Mouse (Mus musculus) spleen, adult 2 months (tissue): Measurements from ENCODE around the gene Sox10. TPM values are rescaled to one million over a fixed set of nuclear protein-coding genes. Genes with fewer than 3 reads are reported as not detected.

Experiments
- DNase-seq, 2 experiments: peaks; one replicate each; pipeline versions ENCODE4 v3.0.0 to v3.0.0-alpha.2; 2012 to 2021; ENCODE audit warnings: low spot score in 2 of 2, low read depth in 1 of 2
- H3K27ac ChIP-seq: fragments of 200-500 bp; 2 replicates; pipeline ENCODE4 v1.5.1; 2012; ENCODE audit warnings: low read length, inconsistent platforms; ENCODE audit not compliant: insufficient read depth
- H3K27me3 ChIP-seq: fragments of 200-500 bp; 2 replicates; pipeline ENCODE4 v1.6.1; 2012; ENCODE audit warnings: mild to moderate bottlenecking, moderate library complexity, low read length, inconsistent platforms; ENCODE audit not compliant: control insufficient read depth, insufficient read depth
- H3K36me3 ChIP-seq: fragments of 200-500 bp; 2 replicates; pipeline ENCODE4 v1.6.1; 2012; ENCODE audit warnings: mild to moderate bottlenecking, low read length, inconsistent platforms; ENCODE audit not compliant: control insufficient read depth, insufficient read depth
- H3K4me1 ChIP-seq: fragments of 200-500 bp; 2 replicates; pipeline ENCODE4 v1.6.1; 2011; ENCODE audit warnings: inconsistent platforms; ENCODE audit not compliant: control insufficient read depth, insufficient read depth, insufficient read length
- H3K4me3 ChIP-seq: fragments of 200-500 bp; 2 replicates; pipeline ENCODE4 v1.5.1; 2011; ENCODE audit warnings: mild to moderate bottlenecking, inconsistent platforms; ENCODE audit not compliant: insufficient read depth, insufficient read length; ENCODE audit errors: extremely low read depth
- CTCF ChIP-seq: fragments of 200-500 bp; IDR thresholded peaks from 2 replicates; pipeline ENCODE4 v1.5.1; 2011; ENCODE audit warnings: mild to moderate bottlenecking, inconsistent platforms; ENCODE audit not compliant: insufficient read depth, insufficient read length, insufficient replicate concordance; ENCODE audit errors: extremely low read depth
- POLR2A ChIP-seq: fragments of 200-500 bp; IDR thresholded peaks from 2 replicates; pipeline ENCODE4 v1.6.1; 2011; ENCODE audit warnings: low read depth, low read length, inconsistent platforms
- WGBS: fragments of 180-500 bp; shearing (Covaris S2); methylation state at CpG from one replicate; pipeline ENCODE4 v1.1.7; 2018; 5-methylcytosine and 5-hydroxymethylcytosine counted together
- polyA plus RNA-seq: library from polyadenylated mRNA; depleted of rRNA; stranded (reverse); fragments of >200 nt; gene quantifications from 2 replicates; pipeline ENCODE4 v1.2.3, GENCODE M21; 2012

The Sox10 gene
- polyA plus RNA-seq, 1 experiment, result 2.0 TPM

DNA sequence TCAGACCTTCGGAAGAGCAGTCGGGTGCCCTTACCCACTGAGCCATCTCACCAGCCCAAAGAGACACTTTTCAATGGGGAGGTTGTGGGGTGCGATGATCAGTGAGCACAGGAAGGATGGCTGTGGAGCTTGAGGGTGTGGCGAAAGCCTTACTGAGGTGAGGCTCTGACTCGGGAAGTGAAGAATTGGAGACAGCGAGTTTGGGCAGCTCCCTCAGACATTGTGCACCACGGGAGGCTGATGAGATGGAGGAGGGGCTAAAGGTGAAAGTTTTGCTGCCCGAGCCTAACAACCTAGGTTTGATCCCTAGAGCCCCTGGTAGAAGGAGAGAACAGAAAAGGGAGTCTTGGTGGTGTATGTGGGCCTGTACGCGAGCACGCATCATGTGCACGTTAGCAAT lies 21.7 kb downstream of the Sox10 start:
- no peaks in the 10 kb centered on the region for H3K4me1 ChIP-seq
- no peak for DNase-seq
- no peak overlapping the region for H3K4me3 ChIP-seq
- no peak for TF ChIP-seq POLR2A
- no peak for TF ChIP-seq CTCF
- H3K36me3 ChIP-seq, result peaks cover 18% of the 10 kb centered on the region
- 86% methylated on average over 12 of the region's 12 CpGs for WGBS
- H3K27me3 ChIP-seq, result no peaks in the 10 kb centered on the region
- no peak overlapping the region for H3K27ac ChIP-seq

DNA sequence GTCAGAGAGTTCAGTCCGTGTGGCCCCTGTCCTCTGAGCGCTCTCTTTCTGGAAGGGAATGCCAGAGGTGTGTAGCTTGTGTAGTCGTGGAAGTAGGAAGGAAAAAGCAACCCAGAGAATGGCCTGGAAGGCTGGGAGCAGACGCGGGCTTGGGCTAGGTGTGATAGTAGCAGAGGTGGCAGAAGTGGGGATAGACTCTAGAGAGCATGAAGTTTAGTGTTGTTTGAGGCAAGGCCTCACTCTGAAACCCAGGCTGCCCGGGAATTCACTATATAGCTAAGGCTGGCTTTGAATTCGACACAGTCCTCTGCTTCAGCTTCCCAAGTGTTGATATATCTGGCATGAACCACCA lies 23.5 kb downstream of the Sox10 start:
- peaks cover 10% of the 10 kb centered on the region for H3K36me3 ChIP-seq
- H3K4me1 ChIP-seq, result no peaks in the 10 kb centered on the region
- no peak overlapping the region for H3K27ac ChIP-seq
- H3K4me3 ChIP-seq, result peak overlapping the region; percentile 97
- WGBS, result under 1% methylated on average over 7 of the region's 7 CpGs
- TF ChIP-seq CTCF (no peak), POLR2A (no peak)
- DNase-seq, result no peak
- H3K27me3 ChIP-seq, result no peaks in the 10 kb centered on the region

DNA sequence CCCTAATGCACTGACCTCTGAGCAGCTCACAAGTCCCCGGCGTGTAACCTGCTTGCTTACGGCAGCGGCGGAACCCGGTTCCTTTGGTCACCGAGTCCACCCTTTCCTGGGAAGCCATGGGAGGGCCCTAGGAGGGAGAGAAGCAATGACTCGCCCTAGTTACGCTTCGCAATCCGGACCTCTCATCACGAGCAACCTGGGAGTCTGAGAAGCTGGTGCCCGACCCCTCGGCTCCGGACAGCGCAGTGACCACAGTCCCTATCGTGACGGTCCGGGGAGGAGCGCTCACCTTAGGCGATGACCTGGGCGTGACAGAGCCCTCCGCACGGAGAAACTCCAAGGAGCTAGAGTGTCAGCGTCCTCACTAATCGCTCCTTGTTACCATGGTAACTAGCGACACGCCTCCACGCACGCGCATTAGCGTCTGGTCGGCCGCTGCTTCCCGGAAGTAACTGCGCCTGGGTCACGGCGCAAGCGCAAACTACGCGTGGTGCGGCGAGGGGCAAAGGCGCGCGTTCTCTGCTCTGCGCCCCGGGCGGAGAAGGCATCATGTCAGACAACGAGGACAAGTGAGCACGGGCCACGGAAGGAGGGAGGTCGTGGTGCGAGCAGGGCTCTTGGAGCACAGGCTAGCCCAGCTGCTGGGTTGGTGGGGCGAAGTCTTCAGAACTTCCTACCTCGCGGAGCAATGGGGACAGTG lies 24.0 kb downstream of the Sox10 start, which contains the start of the genes Polr2f and 1700088E04Rik:
Polr2f (plus strand) TSS at position 144 of the 700 bp plus-strand sequence.
1700088E04Rik (minus strand) TSS at position 388 of the 700 bp plus-strand sequence.
- Histone ChIP-seq H3K4me1 (no peaks in the 10 kb centered on the region), H3K4me3 (peak within 1 kb of the TSS; percentile 97), H3K27me3 (no peaks in the 10 kb centered on the region), H3K36me3 (peaks cover 6% of the 10 kb centered on the region), H3K27ac (no peak within 1 kb of the TSS)
- TF ChIP-seq POLR2A (peak; percentile 86), CTCF (no peak)
- DNase-seq, result peak; percentile 80 to 92
- under 1% methylated on average over 57 of the region's 57 CpGs for WGBS

DNA sequence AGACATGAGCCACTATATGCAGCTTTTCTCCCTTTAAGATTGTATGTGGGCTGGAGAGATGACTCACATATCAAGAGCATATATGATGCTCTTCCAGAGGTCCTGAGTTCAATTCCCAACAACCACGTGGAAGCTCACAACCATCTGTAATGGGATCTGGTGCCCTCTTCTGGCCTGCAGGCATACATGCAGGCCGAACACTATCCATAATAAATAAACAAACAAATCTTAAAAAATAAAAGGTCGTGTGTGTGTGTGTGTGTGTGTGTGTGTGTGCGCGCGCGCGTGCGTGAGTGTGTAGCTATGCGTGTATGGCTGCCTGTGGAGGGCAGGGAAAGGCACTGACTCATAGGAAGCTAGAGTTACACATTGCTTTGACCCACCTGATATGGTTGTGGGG lies 25.4 kb downstream of the Sox10 start:
- H3K4me3 ChIP-seq, result no peak overlapping the region
- TF ChIP-seq POLR2A (no peak), CTCF (no peak; the same call in 1 of the 2 replicates)
- no peak overlapping the region for H3K27ac ChIP-seq
- peaks cover 2% of the 10 kb centered on the region; the same call in 1 of the 2 replicates for H3K36me3 ChIP-seq
- H3K4me1 ChIP-seq, result no peaks in the 10 kb centered on the region
- WGBS, result 58% methylated on average over 10 of the region's 10 CpGs
- no peaks in the 10 kb centered on the region for H3K27me3 ChIP-seq
- DNase-seq, result no peak

DNA sequence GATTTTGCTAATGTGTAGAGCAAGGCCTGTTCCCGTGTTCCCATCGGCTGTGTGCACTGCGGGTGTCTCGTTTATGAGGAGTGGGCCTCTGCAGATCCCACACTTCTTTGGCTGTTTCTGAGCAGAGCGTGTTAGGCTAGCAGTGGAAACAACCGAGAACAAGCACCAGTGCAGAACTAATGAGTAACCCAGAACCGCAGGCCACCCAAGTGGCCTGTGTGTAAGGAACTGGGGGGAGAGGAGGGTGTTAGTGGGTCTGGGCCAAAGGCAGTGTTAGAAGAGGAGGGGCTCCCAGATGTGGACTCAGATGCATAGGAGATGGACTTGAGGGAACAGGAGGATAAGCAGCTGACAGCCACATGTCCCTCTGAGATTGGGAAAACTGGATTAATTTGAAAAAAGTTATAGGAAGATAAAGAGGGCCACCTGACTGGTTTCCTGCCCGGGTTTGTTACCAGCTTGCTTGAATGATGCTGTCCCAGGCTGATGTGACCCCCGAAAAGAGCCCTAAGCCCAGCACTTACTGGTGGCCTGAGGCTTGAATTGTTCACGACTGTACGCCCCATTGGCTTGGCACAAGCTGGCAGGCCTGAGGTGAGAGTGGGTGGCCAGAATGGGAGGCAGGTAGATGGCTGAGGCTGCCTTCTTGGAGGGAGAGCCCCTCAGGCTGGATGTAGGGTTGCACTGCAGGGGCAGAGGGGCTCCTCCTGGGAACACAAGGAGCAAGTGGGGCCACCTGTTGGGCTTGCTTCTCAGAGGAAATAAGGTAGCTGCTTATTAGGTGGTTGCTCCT lies 29.1 kb downstream of the Sox10 start:
- Histone ChIP-seq H3K27me3 (no peaks in the 10 kb centered on the region), H3K4me3 (no peak overlapping the region), H3K36me3 (peaks cover 20% of the 10 kb centered on the region), H3K27ac (no peak overlapping the region), H3K4me1 (no peaks in the 10 kb centered on the region)
- WGBS, result 78% methylated on average over 11 of the region's 11 CpGs
- no peak for DNase-seq
- TF ChIP-seq POLR2A (no peak), CTCF (no peak)

DNA sequence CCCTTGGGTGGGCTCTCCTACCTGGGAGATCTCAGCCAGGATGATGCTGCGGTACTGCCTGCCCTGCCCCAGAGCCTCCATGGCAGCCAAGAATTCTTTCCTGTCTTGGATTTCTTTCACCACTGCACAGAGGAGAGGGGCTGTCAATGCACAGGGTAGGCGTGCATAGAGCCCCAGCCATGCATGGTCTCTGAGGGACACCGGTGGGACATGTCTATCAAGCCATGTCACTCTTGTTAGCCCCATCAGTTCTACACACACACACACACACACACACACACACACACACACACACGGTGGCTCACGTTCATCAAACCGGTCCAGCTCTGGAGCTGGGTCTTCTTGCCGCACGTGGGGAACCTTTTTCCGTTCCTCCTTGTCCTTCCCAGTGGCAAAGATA lies 29.7 kb downstream of the Sox10 start:
- Histone ChIP-seq H3K4me1 (no peaks in the 10 kb centered on the region), H3K27me3 (no peaks in the 10 kb centered on the region), H3K27ac (no peak overlapping the region), H3K36me3 (peaks cover 25% of the 10 kb centered on the region), H3K4me3 (no peak overlapping the region)
- WGBS, result 81% methylated on average over 9 of the region's 9 CpGs
- TF ChIP-seq CTCF (no peak), POLR2A (no peak)
- no peak for DNase-seq
